Mouse (Mus musculus): ENCODE measurements at regions not wholly inside any gene's neighbourhood (a gene's known extent, or its start where the extent isn't known, plus 50 kb on each side); places are given as distances from the start of the nearest gene placed in this dataset.

DNA sequence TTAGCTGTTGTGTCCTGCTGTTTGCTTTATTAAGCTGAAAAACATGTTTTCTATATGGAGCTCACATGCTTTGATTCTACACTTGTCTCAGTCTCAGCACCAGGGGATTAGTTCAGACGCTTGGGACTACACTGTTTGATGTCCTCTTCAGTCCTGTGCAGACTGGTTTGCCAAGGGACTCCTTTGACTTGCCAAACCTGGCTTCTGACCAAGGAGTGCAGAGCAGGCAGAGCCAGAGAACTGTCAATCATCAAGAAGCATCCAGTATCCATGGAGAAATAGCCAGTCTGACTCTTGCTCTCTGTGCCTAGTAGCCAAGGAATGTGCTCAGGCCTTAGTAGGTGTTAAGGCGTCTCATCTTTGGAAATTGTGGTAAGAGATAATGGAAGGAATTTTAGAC, 448.4 kb downstream of the Col12a1 start:
- no peaks in the 10 kb centered on the region for H3K36me3 ChIP-seq (ENCODE audit: insufficient read depth, low read length)
- H3K27me3 ChIP-seq (ENCODE audit: insufficient read depth, low read length), result no peaks in the 10 kb centered on the region
- no peak for DNase-seq (ENCODE audit: low spot score)
- H3K9ac ChIP-seq (ENCODE audit: low read depth, low read length), result no peak overlapping the region
- ATAC-seq (replicated peaks; ENCODE audit: low FRiP score, low read depth), result no peak
- H3K4me1 ChIP-seq (replicated peaks; ENCODE audit: insufficient read depth, low read length), result no peaks in the 10 kb centered on the region
- H3K4me2 ChIP-seq (ENCODE audit: low read length), result no peak overlapping the region
- no peak overlapping the region for H3K4me3 ChIP-seq (replicated peaks; ENCODE audit: low read depth, low read length)
- 74% methylated on average over 2 of the region's 2 CpGs for WGBS
- H3K9me3 ChIP-seq (replicated peaks; ENCODE audit: low read length), result no peaks in the 10 kb centered on the region
- TF ChIP-seq CTCF (IDR thresholded peaks at IDR 0.05; ENCODE audit: low read depth), result no peak
- H3K27ac ChIP-seq, result no peak overlapping the region

DNA sequence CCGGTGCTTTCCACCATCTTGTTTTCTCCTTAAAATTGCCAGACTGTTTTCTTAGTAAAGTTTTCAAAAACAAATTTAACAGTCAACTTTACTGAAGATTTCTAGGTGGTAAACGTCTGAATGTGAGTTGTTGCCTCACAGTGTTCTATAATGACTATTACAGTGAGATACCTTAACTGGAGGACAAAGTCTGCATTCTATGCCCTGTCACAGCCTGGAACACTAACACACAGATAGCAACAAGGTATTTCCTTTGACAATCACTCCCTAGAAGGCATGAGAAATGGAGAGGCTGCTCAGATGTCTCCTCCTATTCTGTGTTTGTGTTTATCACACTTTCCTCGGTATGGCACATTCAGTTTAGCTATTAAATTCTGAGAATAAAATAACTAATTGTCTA, 430.8 kb downstream of the Col12a1 start:
- no peak for TF ChIP-seq CTCF (IDR thresholded peaks at IDR 0.05; ENCODE audit: low read depth)
- no peak overlapping the region for H3K4me2 ChIP-seq (ENCODE audit: low read length)
- ATAC-seq (replicated peaks; ENCODE audit: low FRiP score, low read depth), result no peak
- no peaks in the 10 kb centered on the region for H3K4me1 ChIP-seq (replicated peaks; ENCODE audit: insufficient read depth, low read length)
- 88% methylated on average over 3 of the region's 3 CpGs for WGBS
- no peaks in the 10 kb centered on the region for H3K36me3 ChIP-seq (ENCODE audit: insufficient read depth, low read length)
- H3K9me3 ChIP-seq (replicated peaks; ENCODE audit: low read length), result no peaks in the 10 kb centered on the region
- H3K27ac ChIP-seq, result no peak overlapping the region
- H3K9ac ChIP-seq (ENCODE audit: low read depth, low read length), result no peak overlapping the region
- H3K4me3 ChIP-seq (replicated peaks; ENCODE audit: low read depth, low read length), result no peak overlapping the region
- no peak for DNase-seq (ENCODE audit: low spot score)
- no peaks in the 10 kb centered on the region for H3K27me3 ChIP-seq (ENCODE audit: insufficient read depth, low read length)

DNA sequence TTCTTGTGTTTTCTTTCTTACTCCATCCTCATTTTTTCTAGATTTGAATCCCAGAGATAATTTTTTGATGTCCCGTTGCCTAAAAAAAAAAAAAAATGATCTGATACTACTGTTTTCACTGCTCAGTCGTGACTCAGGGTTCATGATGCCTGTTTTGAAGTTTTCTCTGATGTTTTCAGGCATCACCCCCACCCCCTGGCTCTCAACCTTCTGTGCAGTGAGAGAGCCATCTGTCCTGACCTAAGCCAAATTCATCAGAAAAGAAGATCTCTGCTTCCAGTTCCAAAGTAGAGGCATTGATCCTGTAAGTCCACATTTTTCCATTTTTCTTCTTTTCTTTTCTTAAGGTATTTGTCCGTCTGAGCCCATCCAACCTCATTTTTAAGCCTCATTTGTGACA, 423.3 kb downstream of the Col12a1 start:
- Histone ChIP-seq H3K27me3 (ENCODE audit: insufficient read depth, low read length) (no peaks in the 10 kb centered on the region), H3K9ac (ENCODE audit: low read depth, low read length) (no peak overlapping the region), H3K4me3 (replicated peaks; ENCODE audit: low read depth, low read length) (no peak overlapping the region), H3K27ac (no peak overlapping the region), H3K4me2 (ENCODE audit: low read length) (no peak overlapping the region), H3K9me3 (replicated peaks; ENCODE audit: low read length) (no peaks in the 10 kb centered on the region), H3K36me3 (ENCODE audit: insufficient read depth, low read length) (no peaks in the 10 kb centered on the region), H3K4me1 (replicated peaks; ENCODE audit: insufficient read depth, low read length) (no peaks in the 10 kb centered on the region)
- ATAC-seq (replicated peaks; ENCODE audit: low FRiP score, low read depth), result no peak
- TF ChIP-seq CTCF (IDR thresholded peaks at IDR 0.05; ENCODE audit: low read depth), result no peak
- 76% methylated on average over 3 of the region's 3 CpGs for WGBS
- DNase-seq (ENCODE audit: low spot score), result no peak

DNA sequence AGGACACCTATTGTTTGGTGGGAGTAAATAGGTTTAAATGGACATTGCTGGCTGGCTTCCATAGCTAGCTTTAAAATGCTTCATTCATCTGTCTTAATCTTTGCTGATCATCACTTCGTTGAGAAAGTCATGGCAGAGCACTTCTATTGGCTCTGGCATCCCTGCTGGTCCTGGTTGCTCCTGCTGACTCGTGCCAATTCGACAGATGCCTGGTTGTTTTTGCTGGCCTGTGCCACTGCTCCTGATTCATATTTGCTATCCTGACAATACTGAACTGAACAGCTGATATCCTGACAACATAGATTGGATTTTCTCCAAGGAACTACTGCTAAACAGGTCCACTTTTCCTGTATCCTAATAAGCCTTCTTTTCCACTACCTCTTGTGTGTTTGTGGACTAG, 417.1 kb downstream of the Col12a1 start:
- no peak overlapping the region for H3K9ac ChIP-seq (ENCODE audit: low read depth, low read length)
- H3K9me3 ChIP-seq (replicated peaks; ENCODE audit: low read length), result no peaks in the 10 kb centered on the region
- no peak overlapping the region for H3K4me3 ChIP-seq (replicated peaks; ENCODE audit: low read depth, low read length)
- no peak overlapping the region for H3K27ac ChIP-seq
- no peaks in the 10 kb centered on the region for H3K27me3 ChIP-seq (ENCODE audit: insufficient read depth, low read length)
- no peaks in the 10 kb centered on the region for H3K4me1 ChIP-seq (replicated peaks; ENCODE audit: insufficient read depth, low read length)
- DNase-seq (ENCODE audit: low spot score), result no peak
- no peak for TF ChIP-seq CTCF (IDR thresholded peaks at IDR 0.05; ENCODE audit: low read depth)
- no peaks in the 10 kb centered on the region for H3K36me3 ChIP-seq (ENCODE audit: insufficient read depth, low read length)
- 88% methylated on average over 3 of the region's 3 CpGs for WGBS
- no peak overlapping the region for H3K4me2 ChIP-seq (ENCODE audit: low read length)
- ATAC-seq (replicated peaks; ENCODE audit: low FRiP score, low read depth), result no peak

DNA sequence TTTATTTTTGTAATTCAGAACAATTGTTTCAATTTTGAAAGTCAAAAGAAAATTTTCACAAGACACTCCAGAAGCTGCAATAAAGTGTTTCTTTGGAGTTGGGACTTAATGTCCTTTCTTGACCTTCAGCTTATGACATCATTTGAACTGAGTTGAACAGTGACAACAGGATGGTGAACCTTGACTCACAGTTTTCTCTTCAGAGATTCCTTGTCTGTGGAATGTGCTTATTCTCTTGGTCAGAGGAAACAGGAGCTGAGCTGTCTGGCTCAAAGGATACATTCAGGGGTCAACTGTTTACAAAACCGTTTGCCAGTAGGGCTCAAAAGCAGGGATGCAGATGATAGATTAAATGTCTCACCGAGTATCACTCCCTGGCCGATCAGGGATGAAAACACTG, 408.0 kb downstream of the Col12a1 start:
- Histone ChIP-seq H3K27ac (no peak overlapping the region), H3K4me1 (replicated peaks; ENCODE audit: insufficient read depth, low read length) (no peaks in the 10 kb centered on the region), H3K9ac (ENCODE audit: low read depth, low read length) (no peak overlapping the region), H3K36me3 (ENCODE audit: insufficient read depth, low read length) (no peaks in the 10 kb centered on the region), H3K27me3 (ENCODE audit: insufficient read depth, low read length) (no peaks in the 10 kb centered on the region), H3K9me3 (replicated peaks; ENCODE audit: low read length) (no peaks in the 10 kb centered on the region), H3K4me2 (ENCODE audit: low read length) (no peak overlapping the region), H3K4me3 (replicated peaks; ENCODE audit: low read depth, low read length) (no peak overlapping the region)
- DNase-seq (ENCODE audit: low spot score) (no peak), ATAC-seq (replicated peaks; ENCODE audit: low FRiP score, low read depth) (no peak)
- no peak for TF ChIP-seq CTCF (IDR thresholded peaks at IDR 0.05; ENCODE audit: low read depth)
- 32% methylated on average over 3 of the region's 3 CpGs for WGBS

DNA sequence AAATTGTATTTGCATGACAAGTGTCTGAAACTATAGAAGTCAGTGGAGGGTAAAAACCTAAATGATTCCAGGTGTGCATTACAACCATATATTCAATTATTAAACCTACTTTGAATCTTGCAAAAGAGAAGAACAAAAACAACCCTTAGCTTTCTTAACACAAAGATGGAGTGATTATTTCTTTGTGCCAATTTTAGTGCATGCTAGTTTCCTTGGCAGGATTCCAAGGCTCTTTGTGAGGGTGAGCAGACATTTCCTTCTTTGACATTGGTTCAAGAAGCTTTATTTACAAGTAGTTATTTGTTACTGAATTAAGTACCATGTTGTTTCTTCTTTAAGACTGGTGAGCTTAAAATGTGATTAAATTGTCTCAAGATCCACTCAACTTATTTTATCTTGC, 401.2 kb downstream of the Col12a1 start:
- DNase-seq (ENCODE audit: low spot score) (peak; percentile 37), ATAC-seq (replicated peaks; ENCODE audit: low FRiP score, low read depth) (no peak)
- Histone ChIP-seq H3K27ac (no peak overlapping the region), H3K27me3 (ENCODE audit: insufficient read depth, low read length) (no peaks in the 10 kb centered on the region), H3K9me3 (replicated peaks; ENCODE audit: low read length) (no peaks in the 10 kb centered on the region), H3K4me1 (replicated peaks; ENCODE audit: insufficient read depth, low read length) (no peaks in the 10 kb centered on the region), H3K36me3 (ENCODE audit: insufficient read depth, low read length) (no peaks in the 10 kb centered on the region), H3K4me2 (ENCODE audit: low read length) (no peak overlapping the region), H3K9ac (ENCODE audit: low read depth, low read length) (no peak overlapping the region), H3K4me3 (replicated peaks; ENCODE audit: low read depth, low read length) (no peak overlapping the region)
- TF ChIP-seq CTCF (IDR thresholded peaks at IDR 0.05; ENCODE audit: low read depth), result no peak

DNA sequence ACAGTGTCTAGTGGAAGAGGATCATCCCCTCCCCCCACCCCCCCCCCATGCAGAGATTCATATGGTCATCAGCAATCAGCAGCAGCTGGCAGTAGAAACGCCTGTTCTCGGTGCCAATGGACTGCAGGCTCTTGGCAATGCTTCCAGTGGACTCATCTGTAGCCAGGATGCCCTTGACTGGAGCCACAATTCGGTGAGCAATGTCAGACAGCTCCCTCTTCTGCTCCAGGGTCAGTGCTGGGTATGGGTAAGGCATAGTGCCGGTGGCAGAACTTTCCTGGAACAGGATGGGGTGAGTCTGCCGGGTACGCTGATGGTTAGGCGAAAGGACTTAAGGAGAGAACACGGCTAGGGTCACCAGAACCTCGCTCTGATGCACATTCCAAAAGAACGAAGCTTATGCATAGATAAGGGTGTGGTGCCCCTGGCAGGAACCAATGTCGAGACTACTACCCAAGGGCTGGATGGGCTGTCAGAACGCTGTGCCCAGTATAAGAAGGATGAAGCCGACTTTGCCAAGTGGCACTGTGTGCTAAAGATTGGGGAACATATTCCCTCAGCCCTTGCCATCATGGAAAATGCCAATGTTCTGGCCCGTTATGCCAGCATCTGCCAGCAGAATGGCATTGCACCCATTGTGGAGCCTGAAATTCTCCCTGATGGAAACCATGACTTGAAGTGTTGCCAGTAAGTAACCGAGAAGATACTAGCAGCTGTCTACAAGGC, 372.1 kb downstream of the Col12a1 start:
- H3K4me3 ChIP-seq (replicated peaks; ENCODE audit: low read depth, low read length), result no peak overlapping the region
- no peak for TF ChIP-seq CTCF (IDR thresholded peaks at IDR 0.05; ENCODE audit: low read depth)
- no peak overlapping the region for H3K27ac ChIP-seq
- DNase-seq (ENCODE audit: low spot score) (no peak), ATAC-seq (replicated peaks; ENCODE audit: low FRiP score, low read depth) (no peak)
- H3K4me1 ChIP-seq (replicated peaks; ENCODE audit: insufficient read depth, low read length), result no peaks in the 10 kb centered on the region
- no peak overlapping the region for H3K9ac ChIP-seq (ENCODE audit: low read depth, low read length)
- 90% methylated on average over 15 of the region's 15 CpGs for WGBS
- no peaks in the 10 kb centered on the region for H3K27me3 ChIP-seq (ENCODE audit: insufficient read depth, low read length)
- H3K4me2 ChIP-seq (ENCODE audit: low read length), result no peak overlapping the region
- no peaks in the 10 kb centered on the region for H3K36me3 ChIP-seq (ENCODE audit: insufficient read depth, low read length)
- H3K9me3 ChIP-seq (replicated peaks; ENCODE audit: low read length), result no peaks in the 10 kb centered on the region

All from kidney, postnatal 0 days (tissue).